Mouse (Mus musculus) small intestine, adult 2 months (tissue): Measurements from ENCODE around the gene Scaf8.

Source experiments
- CTCF ChIP-seq: fragments of 200-500 bp; IDR thresholded peaks from 2 replicates; pipeline ENCODE4 v1.5.1; 2012; ENCODE audit warnings: low read depth, mild to moderate bottlenecking, control low read depth, inconsistent platforms, low read length, moderate library complexity, mixed read lengths; ENCODE audit not compliant: insufficient replicate concordance, insufficient read length; ENCODE audit errors: extremely low read depth
- POLR2A ChIP-seq: fragments of 200-500 bp; IDR thresholded peaks from 2 replicates; pipeline ENCODE4 v1.6.1; 2012; ENCODE audit warnings: low read depth, mild to moderate bottlenecking, control low read depth, inconsistent platforms, low read length, moderate library complexity

- TF ChIP-seq CTCF, result no peak
- no peak for TF ChIP-seq POLR2A
Measured at GRCm38 (mm10) chr17:3246665-3247370, 132.0 kb downstream of the Scaf8 start.
